Mouse (Mus musculus) midbrain, postnatal 0 days (tissue): Measurements from ENCODE around the gene Uvrag. TPM values are rescaled to one million over a fixed set of nuclear protein-coding genes. Genes with fewer than 3 reads are reported as not detected.

Source experiments
- ATAC-seq: fragments of 200-750 bp; cut with Nextera tagmentation; 2 replicates; pipeline ENCODE4 v1.8.0; 2017; ENCODE audit warnings: moderate number of reproducible peaks, mild to moderate bottlenecking, moderate TSS enrichment, moderate library complexity; ENCODE audit not compliant: low FRiP score
- DNase-seq: peaks from one replicate; pipeline ENCODE4 v3.0.0-alpha.2; 2015; ENCODE audit warnings: low spot score
- H3K27ac ChIP-seq: fragments of 300-500 bp; sonication (generic); 2 replicates; pipeline ENCODE4 v1.5.1; 2014; ENCODE audit warnings: low read depth, mild to moderate bottlenecking, low read length, mixed read lengths
- H3K27me3 ChIP-seq: fragments of 300-500 bp; sonication (generic); 2 replicates; pipeline ENCODE4 v1.6.1; 2014; ENCODE audit warnings: low read length, control low read depth, mixed read lengths; ENCODE audit not compliant: insufficient read depth
- H3K36me3 ChIP-seq: fragments of 300-500 bp; sonication (generic); 2 replicates; pipeline ENCODE4 v1.6.1; 2014; ENCODE audit warnings: low read length, control low read depth, mixed read lengths; ENCODE audit not compliant: insufficient read depth
- H3K4me1 ChIP-seq: fragments of 300-500 bp; sonication (generic); 2 replicates; pipeline ENCODE4 v1.6.1; 2014; ENCODE audit warnings: mild to moderate bottlenecking, control low read depth, antibody characterized with exemption, low read length, mixed read lengths; ENCODE audit not compliant: insufficient read depth
- H3K4me2 ChIP-seq: fragments of 300-500 bp; sonication (generic); 2 replicates; pipeline ENCODE4 v1.6.1; 2014; ENCODE audit warnings: low read depth, mild to moderate bottlenecking, low read length, mixed read lengths; ENCODE audit not compliant: poor library complexity, severe bottlenecking
- H3K4me3 ChIP-seq: fragments of 300-500 bp; sonication (generic); 2 replicates; pipeline ENCODE4 v1.5.1; 2014; ENCODE audit warnings: low read depth, mild to moderate bottlenecking, low read length, moderate library complexity
- H3K9ac ChIP-seq: fragments of 300-500 bp; sonication (generic); replicated peaks from 2 replicates; pipeline ENCODE4 v1.6.1; 2014; ENCODE audit warnings: mild to moderate bottlenecking, low read length, moderate library complexity, mixed read lengths; ENCODE audit not compliant: poor library complexity, severe bottlenecking
- H3K9me3 ChIP-seq: fragments of 300-500 bp; sonication (generic); 2 replicates; pipeline ENCODE4 v1.6.1; 2016; ENCODE audit warnings: low read length, control low read depth
- CTCF ChIP-seq: IDR thresholded peaks from 2 replicates; pipeline ENCODE4 v1.5.1; 2016; ENCODE audit warnings: antibody characterized with exemption, mild to moderate bottlenecking
- WGBS: fragments of 180-500 bp; shearing (Covaris S2); extraction: QIAGEN DNeasy Blood & Tissue Kit; methylation state at CpG from one replicate; pipeline ENCODE4 v1.1.7; 2014; 5-methylcytosine and 5-hydroxymethylcytosine counted together
- polyA plus RNA-seq: library from polyadenylated mRNA; unstranded; fragments of >200 nt; fragmentation: Nextera tagmentation; extraction: Ambion mirVana; gene quantifications from 2 replicates; pipeline ENCODE4 v1.2.1, GENCODE M21; 2015
- total RNA-seq: library from RNA; depleted of rRNA; stranded (reverse); fragments of >200 nt; gene quantifications from 2 replicates; pipeline ENCODE4 v1.2.3, GENCODE M21; 2014

The Uvrag gene
- total and polyA plus RNA-seq, 2 experiments from 2014 or later, result 19.8 to 23.3 TPM

DNA sequence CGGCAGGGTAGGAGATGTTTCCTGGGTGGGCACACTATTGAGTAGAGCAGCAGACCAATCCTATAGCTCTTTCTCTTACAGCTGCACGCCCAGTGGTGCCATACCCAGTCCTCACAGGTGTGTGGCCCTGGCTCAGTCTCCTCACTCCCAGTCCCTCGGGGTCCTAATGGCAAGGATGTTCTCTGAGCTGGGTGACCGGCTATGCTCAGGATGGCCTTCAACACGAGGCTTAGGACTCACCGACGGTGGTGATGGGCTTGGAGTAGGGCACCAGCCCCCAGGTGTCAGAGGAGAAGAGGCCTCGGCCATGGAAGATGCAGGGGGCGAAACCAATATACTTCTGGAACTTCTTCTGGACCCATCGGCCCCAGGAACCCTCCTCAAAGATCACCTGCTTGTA, 15.8 kb upstream of the Uvrag start:
- no peaks in the 10 kb centered on the region for H3K27me3 ChIP-seq
- H3K27ac ChIP-seq, result no peak overlapping the region
- no peak overlapping the region for H3K4me2 ChIP-seq
- TF ChIP-seq CTCF, result no peak
- DNase-seq (no peak), ATAC-seq (no peak)
- no peaks in the 10 kb centered on the region for H3K4me1 ChIP-seq
- 86% methylated on average over 10 of the region's 10 CpGs for WGBS
- no peak overlapping the region for H3K4me3 ChIP-seq
- H3K9ac ChIP-seq, result no peak overlapping the region
- no peaks in the 10 kb centered on the region for H3K36me3 ChIP-seq
- no peaks in the 10 kb centered on the region for H3K9me3 ChIP-seq

DNA sequence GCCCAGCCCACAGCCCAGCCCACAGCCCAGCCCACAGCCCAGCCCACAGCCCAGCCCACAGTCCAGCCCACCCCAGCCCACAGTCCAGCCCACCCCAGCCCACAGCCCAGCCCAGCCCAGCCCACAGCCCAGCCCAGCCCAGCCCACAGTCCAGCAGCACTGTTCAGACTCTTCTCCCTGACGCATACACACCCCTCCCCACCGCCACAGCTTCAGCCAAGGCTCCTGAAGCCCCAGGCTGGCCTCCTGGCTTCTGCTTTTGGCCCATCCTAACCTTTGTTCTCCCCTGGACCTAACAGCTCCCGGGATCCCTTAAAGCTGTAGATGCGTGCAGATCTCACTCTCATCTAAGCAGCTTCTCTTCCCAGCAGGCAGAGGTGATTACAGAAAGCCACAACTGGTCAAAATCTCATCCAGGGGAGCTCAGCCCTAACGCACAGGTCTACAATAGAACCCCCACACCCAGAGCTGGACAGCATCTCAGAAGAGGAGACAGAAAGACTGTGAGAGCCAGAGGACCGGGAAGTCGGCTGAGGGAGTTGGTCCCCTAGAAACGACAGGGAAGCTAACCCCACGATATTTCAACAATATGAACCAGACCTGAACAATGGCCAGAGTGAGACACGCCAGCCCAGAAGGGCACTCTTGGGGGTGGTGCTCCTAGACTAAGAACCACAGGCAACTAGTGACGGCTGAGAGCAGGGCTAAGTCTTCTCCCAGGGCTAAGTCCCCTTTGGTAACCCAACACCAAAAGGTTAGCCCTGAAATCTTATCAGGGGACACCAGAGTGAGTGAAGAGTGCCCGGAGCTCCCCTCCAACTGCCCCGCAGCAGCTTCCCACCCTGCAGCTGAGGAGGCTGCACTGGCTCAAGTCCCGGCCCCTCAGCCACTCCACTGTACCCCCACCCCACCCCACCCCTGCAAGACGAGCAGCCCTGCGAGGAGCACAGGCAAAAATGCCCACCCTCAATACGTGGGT, 14.7 kb upstream of the Uvrag start:
- H3K4me2 ChIP-seq, result peak overlapping the region; percentile 35
- H3K4me1 ChIP-seq, result no peaks in the 10 kb centered on the region
- no peaks in the 10 kb centered on the region for H3K9me3 ChIP-seq
- H3K36me3 ChIP-seq, result no peaks in the 10 kb centered on the region
- no peak overlapping the region for H3K9ac ChIP-seq
- WGBS, result 24% methylated on average over 17 of the region's 17 CpGs
- H3K27ac ChIP-seq, result no peak overlapping the region
- DNase-seq (peak; percentile 31), ATAC-seq (no peak)
- H3K4me3 ChIP-seq, result no peak overlapping the region
- H3K27me3 ChIP-seq, result no peaks in the 10 kb centered on the region
- no peak for TF ChIP-seq CTCF

DNA sequence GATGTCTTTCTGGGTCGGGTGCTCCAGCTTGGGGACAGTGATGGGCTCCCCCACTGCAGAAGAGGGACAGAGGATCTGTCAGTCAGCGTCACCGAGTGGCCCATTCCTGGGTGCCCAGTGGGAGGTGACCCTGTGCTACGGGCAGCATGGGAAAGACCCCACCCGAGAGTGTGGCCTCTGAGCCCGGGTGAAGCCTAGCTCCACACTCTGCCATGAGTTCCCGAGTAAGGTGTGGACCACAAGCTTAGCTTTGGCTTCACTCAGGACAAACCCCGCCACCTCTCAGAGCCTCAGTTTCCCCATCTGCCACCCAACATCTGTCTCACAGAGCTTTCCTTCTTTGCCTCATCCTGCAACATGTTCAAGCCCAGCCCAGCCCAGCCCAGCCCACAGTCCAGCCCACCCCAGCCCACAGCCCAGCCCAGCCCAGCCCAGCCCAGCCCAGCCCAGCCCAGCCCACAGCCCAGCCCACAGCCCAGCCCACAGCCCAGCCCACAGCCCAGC, 13.8 kb upstream of the Uvrag start:
- DNase-seq, result no peak
- H3K4me1 ChIP-seq, result no peaks in the 10 kb centered on the region
- H3K27ac ChIP-seq, result no peak overlapping the region
- 63% methylated on average over 8 of the region's 8 CpGs for WGBS
- H3K9ac ChIP-seq, result no peak overlapping the region
- no peak overlapping the region for H3K4me2 ChIP-seq
- TF ChIP-seq CTCF, result no peak
- no peak overlapping the region for H3K4me3 ChIP-seq
- no peak for ATAC-seq
- no peaks in the 10 kb centered on the region for H3K36me3 ChIP-seq
- H3K9me3 ChIP-seq, result no peaks in the 10 kb centered on the region
- no peaks in the 10 kb centered on the region for H3K27me3 ChIP-seq

DNA sequence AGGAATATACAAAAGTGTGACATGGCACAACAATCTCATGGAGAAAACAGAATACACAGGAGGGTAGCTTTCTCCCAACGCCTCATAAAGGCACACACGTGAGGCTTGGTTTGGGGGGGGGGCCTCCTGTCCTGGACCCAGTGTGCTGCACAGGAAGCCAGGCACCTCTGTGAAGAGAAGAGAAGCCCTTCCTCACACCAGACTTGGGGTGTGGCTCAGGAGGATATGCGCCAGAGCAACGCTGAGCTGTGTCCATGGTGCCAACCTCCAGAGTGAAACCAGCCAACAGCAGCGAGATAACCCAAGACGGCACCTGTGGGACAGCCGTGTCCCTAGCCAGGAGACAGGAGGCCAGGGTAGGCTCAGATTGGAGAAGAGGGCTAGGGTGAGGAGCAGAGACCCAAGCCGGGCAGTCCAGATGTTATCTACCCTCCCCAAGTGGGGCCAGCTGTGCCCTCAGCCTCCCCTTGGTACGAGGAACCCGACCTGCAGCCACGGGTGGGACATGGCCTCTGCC, 12.8 kb upstream of the Uvrag start:
- Histone ChIP-seq H3K4me1 (no peaks in the 10 kb centered on the region), H3K27ac (no peak overlapping the region), H3K36me3 (no peaks in the 10 kb centered on the region), H3K4me3 (no peak overlapping the region), H3K4me2 (no peak overlapping the region), H3K9ac (no peak overlapping the region), H3K27me3 (no peaks in the 10 kb centered on the region), H3K9me3 (no peaks in the 10 kb centered on the region)
- ATAC-seq, result no peak
- TF ChIP-seq CTCF, result no peak
- 88% methylated on average over 11 of the region's 11 CpGs for WGBS
- DNase-seq, result no peak

DNA sequence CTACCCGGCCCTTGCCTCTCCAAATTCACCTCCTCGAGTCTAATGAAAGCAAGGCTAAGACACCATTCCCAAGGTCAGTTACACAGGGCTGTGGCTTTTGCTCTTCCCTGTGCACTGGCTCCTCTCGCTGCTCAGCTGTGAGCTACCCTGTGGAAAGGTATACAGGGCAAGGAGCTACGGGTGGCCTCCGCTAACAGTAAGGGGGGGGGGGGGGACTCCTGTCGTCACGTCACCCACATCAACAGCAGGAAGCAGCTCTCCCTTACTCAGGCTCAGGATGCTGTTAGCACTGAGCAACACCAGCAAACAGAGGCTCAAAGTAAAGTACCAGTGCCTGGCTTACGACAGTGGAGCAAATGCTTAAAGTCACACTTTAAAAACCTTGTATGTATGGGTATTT, 11.8 kb upstream of the Uvrag start:
- Histone ChIP-seq H3K27me3 (no peaks in the 10 kb centered on the region), H3K4me3 (no peak overlapping the region), H3K4me2 (no peak overlapping the region), H3K4me1 (no peaks in the 10 kb centered on the region), H3K9me3 (no peaks in the 10 kb centered on the region), H3K36me3 (no peaks in the 10 kb centered on the region), H3K9ac (no peak overlapping the region), H3K27ac (no peak overlapping the region)
- DNase-seq (no peak), ATAC-seq (no peak)
- no peak for TF ChIP-seq CTCF
- 92% methylated on average over 8 of the region's 8 CpGs for WGBS

DNA sequence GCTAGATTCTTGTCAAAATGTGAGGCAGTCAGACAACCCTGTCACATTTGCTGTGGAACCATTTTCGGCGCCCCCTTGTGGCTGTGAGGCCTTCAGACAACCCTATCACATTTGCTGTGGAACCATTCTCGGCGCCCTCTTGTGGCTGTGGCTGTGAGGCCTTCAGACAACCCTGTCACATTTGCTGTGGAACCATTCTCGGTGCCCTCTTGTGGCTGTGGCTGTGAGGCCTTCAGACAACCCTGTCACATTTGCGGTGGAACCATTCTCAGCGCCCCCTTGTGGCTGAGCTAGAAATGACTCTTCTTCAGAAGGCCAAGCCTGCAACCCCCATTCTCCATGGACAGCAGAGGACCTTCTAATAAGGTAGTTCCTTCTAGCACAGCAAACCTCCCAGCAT, 10.4 kb upstream of the Uvrag start:
- Histone ChIP-seq H3K4me1 (no peaks in the 10 kb centered on the region), H3K27ac (no peak overlapping the region), H3K4me3 (no peak overlapping the region), H3K4me2 (no peak overlapping the region), H3K9me3 (no peaks in the 10 kb centered on the region), H3K9ac (no peak overlapping the region), H3K27me3 (no peaks in the 10 kb centered on the region), H3K36me3 (no peaks in the 10 kb centered on the region)
- ATAC-seq (peak; percentile 65; the same call in 1 of the 2 replicates), DNase-seq (peak; percentile 98)
- TF ChIP-seq CTCF, result peak; percentile 99
- 8% methylated on average over 7 of the region's 7 CpGs for WGBS
